Mouse (Mus musculus): ENCODE measurements around the gene Sstr4.

GRCm38 (mm10) chr2:148365227-148365626 is 29.9 kb upstream of the Sstr4 start:
- no peak for TF ChIP-seq CTCF (IDR thresholded peaks at IDR 0.05; ENCODE audit: low read depth)
- TF ChIP-seq EP300 (IDR thresholded peaks at IDR 0.05; ENCODE audit: low read depth): no peak
